Mouse (Mus musculus): ENCODE results near the gene Podn.

The Podn gene

DNA sequence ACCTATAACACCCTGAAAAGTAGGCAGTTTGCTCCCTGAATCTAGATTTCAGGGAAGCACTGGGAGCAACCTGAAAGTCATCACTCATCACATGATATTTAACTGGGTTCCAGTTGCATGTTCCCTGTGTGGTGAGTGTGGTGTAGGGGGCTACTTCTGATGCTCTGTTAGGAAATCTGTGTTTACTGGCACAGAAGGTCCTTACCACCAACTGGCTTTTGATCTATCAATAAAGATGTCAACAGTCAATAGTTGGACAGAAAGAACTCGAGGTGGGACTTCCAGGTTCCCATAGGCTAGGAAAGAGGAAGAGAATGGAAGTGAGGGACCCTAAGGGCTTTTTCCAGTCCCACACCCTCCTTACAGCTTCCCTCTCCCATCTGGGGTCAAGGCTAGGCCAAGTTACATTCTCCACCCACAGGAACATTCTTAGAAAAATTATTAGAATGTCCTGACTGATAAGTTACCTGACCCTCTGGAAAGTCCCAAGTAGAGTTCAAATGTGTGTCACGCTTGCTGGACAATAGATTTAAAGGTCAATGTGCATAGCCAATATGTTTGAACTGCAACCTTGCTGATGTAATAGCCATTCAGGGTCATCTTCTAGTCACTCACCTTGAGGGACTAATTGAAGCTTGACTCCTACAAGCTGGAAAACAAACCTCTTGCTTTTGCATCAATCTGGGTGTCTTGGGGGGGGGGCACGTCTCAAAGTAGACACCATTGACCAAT lies 18.9 kb downstream of the Podn start:
- no peak for DNase-seq (ENCODE audit: low read depth)

DNA sequence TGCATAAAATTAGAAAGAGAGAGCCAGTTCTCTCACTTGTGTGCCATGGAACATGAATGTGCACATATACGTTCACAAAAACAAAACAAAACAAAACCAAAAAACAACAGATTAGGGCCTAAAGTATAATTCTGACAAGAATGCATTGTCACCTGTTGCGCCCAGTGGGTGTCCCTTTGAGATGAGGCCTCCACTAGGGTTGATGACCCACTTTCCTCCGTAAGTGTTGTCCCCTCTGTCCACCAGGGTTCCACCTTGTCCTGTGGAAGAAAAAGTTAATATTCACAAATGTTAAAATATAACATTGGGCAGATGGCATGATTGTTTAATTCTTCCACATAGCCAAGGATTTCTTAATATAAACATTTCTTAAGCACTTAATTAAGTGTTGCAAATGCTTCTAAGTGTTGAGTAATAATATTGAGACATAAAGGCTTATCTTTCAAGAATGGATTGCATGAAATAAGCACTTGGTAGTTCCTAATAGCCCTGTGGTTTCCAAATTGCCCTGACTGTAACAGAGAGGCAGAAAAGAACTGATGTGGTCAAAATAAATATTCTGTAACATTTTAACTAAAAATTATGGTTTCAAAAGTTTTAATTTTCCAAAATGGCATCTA lies 21.9 kb downstream of the Podn start:
- no peak for DNase-seq (ENCODE audit: low read depth)

DNA sequence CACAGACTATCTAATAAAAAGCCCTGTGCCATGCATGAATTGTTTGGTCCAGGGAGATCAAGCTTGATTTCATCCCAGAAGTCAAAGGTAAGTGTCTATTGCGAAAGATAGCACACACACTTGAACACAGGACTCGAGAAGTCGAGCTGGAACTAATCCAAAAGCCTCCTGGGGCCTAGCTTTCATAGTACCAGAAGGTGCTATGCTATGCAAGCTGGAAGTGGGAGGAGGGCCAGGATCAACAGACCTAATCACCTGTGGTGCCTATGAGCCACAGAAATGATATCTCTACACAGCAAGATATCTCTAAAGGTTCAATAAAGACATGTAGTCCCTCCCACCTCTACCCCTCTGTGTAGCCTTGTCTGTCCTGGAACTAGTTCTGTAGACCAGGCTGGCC lies 24.2 kb downstream of the Podn start:
- no peak for DNase-seq (ENCODE audit: low read depth)

DNA sequence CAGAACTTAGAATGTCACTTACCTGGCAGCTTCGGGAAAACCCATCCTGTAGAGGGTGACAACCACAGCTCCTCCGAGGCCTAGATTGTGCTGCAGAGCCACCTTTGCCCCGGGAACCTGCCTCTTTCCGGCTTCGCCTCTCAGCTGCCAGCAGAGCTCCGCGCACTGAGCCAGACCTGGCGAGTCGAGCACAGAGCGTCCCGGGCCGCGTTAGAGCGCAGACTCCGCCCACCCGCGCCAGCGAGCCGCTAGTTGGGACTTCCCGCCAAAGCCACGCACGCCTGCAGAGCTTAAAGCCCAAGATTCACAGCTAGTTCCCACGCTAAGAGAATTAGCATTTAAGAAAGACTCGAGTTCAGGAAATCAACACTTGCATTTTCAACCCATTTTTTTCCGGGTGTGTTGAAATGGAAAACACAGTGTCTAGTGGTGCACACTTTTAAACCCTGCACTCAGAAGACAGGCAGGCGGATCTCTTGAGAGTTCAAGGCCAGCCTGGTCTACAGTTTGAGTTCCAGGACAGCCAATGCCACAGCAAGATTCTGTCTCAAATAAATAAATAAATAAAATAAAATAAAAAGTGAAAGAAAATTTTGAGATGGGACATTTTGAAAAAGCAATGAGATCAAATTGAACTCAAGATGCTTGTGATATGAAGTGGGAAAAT lies 24.9 kb downstream of the Podn start:
- peak; percentile 90 for DNase-seq (ENCODE audit: low read depth)

DNA sequence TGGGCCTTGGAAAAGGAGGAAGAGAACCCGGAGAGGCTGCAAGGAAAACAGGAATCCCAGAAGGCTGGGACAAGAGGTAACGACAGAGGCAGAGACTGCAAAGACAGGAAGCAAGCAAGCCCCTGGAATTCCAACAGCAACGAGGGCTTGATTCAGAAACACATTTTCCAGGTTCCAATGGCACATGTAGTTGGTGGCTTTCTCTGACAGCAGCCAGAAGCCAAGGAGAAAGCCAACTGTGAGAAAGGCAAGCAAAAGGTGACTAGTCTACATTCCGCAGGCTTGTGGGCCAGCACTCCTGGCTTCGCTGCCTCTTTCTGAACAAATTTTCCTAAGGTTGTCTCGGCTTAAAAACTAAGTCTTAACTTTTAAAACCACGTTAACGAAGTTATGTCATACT lies 25.5 kb downstream of the Podn start:
- peak; percentile 11 for DNase-seq (ENCODE audit: low read depth)

DNA sequence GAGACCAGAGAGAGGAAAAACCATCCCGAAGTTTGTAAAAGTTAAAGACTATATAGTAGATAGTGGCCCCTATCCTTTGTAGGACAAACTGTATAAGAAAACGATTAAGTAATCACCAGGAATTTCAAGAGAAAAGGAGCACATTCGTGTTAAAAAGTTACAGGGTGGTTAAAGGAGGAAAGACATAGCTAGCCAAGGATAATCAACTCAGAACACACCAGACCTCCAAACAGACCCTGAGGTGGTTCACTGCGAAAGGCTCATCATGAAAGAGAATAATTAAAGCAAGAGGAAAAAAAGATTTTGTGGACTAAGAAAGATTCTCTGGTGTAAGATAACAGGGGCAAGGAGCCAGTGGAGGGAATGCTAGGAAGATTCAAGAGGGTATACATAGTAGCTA lies 26.0 kb downstream of the Podn start:
- DNase-seq (ENCODE audit: low read depth): no peak

DNA sequence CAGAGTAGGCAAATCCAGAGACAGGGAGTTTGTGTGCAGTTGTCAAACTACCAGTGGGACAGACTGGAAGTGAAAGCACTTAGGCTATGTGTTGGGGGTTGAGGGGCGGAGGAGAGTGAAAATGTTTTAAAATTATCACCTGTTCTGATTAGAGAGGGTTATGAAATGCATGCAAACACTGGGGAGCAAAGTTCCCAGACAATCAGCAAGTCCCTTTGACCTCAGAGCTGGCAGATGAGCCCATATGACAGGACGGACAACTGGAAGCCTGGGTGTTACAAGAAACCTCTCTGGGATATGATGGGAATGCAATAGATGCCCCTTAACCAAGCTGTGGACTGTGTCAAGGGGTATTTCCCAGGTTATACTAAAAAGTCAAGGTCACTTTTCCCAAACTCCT lies 28.2 kb downstream of the Podn start:
- DNase-seq (ENCODE audit: low read depth): no peak

DNA sequence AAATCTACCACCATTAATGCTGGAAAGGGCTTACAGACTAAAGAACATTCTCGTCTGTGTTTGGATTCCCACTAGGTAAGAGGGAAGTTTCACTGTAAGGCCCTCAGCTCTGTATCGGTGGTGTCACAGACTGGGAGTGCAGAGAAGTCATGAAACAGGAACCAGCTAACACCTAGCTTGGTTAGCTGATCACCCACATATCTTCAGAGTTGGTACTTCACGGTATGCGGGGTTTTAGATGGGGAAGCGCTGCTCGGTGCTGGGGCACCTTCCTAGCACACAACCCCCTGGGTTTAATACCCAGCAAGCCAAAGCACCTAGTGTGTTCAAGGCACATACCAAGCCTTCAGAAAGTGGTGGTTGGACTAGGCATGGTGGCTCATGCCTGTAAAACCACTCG lies 29.0 kb downstream of the Podn start:
- no peak for DNase-seq (ENCODE audit: low read depth)

DNA sequence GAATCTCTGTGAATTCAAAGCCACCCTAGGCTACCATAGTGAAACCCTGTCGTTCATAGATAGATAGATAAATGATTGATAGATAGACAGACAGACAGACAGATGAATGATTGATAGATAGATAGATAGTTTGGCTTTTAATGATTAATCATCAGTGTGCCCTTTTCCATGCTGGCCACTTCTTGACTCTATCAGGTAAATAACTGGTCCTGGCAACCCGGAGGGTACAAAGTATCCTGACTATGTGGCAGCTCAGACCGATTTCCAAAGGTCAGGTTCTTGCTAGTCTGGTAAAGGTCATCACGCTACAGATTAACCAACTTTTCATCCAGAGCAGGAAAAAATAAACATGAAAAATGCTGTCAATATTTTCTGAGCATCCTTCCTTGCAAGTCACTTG lies 29.7 kb downstream of the Podn start:
- DNase-seq (ENCODE audit: low read depth): no peak

DNA sequence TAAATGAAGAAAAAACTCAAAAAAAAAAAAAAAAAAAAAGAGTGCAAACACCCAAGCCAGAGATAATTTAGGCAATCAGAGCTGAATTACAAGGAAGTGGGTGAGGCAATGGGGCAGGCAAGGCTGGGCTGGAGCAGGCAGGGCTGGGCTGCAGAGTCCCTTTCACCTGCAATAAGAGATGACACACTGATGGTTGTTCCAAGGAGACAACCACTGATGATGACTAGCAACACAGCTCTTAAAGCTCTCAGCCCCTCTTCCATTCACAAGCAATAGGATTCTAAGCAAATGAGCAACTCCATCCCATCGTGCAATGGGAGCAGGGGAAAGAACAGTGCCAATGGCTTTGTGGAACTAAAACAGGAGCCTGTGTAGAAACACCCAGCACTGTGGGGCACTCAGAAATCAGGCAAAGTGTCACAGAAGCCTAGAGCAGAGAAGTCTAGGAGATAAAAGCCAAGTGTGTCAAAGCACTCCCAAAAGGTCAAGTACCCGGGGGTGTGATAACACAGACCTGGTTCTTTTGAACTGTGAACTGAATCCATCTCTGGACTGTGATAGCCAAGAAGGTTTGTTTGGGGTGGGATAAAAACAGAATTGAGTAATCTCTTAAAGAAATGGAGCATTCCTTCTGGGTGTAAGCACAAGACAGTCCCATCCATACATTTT lies 30.9 kb downstream of the Podn start:
- DNase-seq (ENCODE audit: low read depth): no peak

DNA sequence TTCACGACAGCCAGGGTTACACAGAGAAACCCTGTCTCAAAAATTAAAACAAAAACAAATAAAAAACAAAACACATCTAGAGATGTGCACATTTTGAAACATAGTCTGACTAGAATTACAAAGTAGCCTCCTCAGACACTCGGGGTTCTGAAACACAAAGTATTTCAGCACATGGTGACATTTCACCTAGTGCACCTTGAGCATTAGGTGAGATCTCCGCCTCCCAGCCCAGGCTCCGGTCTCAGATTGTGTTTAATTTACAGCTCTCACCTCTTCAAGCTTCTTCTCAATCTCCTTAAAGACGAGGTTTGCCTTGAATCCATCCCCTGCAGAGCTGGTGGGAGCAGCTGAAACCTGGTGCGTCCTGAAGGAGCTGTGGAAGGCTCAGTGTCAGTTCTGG lies 32.6 kb downstream of the Podn start:
- DNase-seq (ENCODE audit: low read depth): no peak

DNA sequence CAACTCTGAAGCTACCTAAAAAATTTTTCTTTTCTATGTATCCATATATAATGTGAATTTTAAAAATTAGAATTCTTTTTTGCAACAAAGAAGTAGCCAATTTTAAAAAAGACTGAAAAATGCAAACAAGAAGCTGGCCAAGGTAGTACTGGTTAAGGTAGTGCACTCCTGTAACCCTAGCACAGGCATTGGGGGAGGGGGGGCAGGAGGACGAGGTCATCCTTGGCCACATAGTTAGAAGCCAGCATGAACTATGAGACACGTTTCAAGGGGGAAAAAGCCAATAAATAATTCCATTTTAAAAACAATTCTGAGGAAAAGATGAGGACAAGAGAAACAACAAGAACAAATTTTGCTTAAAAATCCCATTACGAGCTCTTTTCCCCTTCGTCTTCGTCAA lies 33.7 kb downstream of the Podn start:
- no peak for DNase-seq (ENCODE audit: low read depth)

DNA sequence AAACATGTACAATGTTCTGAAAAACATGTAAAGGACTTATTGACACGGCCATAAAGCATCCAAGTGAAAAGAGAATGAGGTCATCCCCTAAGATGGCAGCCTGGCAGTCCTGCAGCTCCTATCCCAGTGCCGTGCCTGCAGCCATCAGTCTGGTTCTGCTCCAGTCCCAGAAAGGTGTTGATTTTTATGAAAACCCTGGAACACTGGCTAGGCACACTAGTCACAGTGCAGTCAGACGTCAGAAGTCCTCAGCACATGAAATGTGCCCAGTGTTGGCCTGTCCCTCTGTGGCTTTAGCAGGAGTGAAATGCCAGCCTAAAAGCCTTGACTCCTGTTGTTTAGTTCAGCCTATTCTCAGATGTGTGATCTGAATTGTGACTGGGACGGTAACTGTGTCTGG lies 35.5 kb downstream of the Podn start:
- no peak for DNase-seq (ENCODE audit: low read depth)

DNA sequence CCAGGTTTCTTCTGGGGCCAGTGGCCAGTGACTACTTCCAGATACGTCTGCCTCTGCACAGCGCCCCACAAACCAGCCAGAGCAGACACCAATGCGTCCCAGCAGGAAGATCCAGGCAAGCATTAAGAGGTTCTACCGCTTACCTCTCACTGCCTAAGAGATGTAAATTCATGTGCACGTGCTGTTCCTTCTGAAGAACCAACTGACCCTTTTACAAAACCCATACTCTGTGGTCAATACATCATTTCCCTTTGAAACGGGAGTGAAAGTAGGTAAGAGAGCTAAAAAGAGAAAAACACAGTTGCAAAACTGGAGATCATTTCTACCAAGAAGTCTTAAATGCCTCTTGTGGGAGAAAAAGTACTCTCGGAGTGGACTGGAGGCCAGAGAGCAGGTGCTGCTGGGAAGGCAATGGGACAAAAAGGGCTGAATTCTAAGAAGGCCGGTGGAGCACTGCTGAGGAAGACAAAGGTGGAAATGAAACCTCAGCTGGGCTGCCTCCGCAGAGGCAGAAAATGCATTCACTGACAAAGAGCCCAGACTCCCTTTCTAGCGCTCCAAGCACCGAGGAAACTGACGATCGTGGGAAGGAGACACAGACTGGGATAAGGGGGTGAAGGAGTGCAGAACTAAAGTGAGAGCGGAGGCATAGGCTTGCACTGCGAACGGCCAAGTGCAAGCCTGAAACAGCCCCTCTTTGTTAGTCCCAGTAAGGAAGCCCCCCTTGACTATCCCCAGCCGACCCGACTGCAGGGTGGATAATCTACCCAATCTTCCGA lies 36.5 kb downstream of the Podn start:
- no peak for DNase-seq (ENCODE audit: low read depth)

DNA sequence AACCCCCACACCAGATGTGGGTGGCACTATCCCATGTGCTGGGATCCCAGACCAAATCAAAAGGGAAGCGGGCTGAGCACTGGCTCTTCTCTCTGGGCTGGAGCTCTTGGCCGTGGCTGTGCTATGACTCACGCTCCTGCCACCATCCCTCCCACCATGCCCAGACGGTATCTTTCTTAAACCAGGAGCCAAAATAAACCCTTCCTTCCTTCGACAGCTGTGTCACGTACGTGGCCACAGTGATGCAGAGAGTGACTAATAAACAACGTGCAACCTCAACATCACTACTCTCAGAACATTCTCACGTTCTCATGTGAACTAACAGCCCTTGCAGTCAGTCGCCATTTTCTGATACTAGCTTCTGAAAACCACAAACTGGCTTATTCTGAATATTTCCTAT lies 38.1 kb downstream of the Podn start:
- DNase-seq (ENCODE audit: low read depth): no peak

DNA sequence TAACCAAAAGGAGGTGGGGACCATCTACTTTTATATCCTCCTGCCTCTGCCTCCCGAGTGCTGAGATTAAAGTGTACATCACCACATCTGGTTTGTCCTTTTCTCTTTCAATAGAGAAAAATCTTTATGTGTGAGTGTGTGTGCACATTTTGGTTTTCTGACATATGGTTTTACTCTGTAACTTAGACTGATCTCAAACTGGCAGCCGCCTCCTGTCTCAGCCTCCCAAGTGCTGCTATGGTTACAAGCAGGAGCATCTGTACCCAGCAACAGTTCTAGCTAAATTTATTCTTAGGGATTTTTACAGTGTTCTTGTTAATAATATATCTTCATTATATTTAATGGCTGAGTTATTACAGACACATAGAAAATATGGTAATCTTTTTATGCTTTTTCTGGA lies 39.0 kb downstream of the Podn start:
- no peak for DNase-seq (ENCODE audit: low read depth)

DNA sequence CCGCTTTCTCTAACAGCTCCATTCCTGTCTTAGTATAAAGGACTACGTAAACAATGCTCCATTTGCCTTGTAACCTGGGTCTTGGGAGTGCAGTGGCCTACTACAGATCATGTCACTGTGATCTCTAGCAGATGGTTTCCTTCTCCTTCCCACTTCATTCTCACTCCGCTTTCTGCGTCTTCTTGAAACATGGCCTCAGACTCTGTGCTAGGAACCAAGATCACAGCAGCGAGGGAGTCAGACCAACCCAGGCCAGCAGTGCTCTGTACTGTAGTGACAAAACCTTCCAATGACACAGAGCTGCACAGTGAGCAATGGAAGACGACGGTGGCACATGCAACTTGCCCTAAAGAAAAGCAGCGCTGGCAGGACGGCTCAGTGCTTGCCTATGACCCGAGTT lies 40.4 kb downstream of the Podn start:
- no peak for DNase-seq (ENCODE audit: low read depth)

DNA sequence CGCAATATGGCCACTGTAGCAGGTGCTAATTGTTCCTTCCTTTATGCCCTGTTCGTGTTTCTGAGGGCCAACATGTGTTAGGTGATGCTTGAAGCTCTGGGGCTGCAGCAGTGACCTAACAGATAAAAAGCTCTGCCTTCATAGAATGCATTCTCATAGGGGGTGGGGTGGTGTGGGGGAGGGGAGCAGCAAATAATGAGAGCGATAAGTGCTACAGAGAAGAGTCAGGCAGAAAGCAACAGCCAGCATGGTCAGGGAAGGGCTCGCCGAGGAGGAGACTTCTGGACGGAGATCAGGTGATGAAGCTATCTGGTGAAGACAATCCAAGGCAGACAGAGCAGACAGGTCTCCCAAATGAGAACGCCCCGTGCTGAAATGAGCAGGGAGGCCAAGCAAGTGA lies 43.6 kb downstream of the Podn start:
- no peak for DNase-seq (ENCODE audit: low read depth)

DNA sequence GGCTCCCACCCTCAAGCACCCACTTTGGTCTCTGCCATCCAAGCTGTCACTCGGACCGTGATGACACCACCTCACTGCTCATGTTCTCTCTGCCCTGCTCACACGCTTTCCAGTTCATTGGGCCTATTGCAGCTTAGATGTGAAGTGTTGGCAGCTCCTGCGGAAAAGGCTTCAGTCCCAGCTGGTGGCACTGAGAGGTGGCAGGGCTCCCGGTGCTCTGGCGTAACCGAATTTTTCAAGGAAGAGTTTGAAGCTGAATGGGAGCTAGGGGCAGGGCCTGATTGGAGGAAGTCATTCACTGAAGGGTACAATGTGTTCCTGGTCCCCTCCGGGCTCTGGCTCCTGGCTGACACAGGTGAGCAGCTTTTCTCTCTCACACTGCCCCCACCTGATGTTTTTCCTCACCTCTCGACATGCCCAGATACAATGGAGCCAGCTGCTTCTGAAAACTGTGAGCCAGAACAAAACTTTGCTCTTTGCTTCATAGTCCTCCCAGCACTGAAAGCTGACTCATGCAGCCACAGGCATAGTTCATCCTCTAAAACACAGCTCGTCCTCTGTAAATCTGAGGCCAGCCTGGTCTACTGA lies 44.5 kb downstream of the Podn start:
- DNase-seq (ENCODE audit: low read depth): no peak

DNA sequence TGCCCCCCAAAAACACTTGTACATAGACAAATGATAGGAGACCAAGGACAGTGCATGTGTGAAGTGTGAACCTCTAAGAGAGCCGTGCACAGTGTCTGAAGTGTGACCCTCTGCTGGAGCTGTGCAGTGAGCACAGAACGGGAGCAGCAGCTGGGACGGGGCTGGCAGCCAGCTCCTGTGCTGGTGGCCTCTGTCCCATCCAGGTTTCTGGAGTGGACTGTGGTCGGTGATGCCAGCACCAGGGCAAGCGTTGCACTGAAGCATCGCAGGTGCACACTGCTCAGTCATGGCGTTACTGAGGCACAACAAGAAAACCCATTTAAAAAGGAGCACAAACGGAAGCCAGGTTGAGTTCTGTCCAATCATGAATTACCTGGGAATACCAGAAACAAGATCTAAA lies 50.1 kb downstream of the Podn start:
- DNase-seq (ENCODE audit: low read depth): no peak

DNA sequence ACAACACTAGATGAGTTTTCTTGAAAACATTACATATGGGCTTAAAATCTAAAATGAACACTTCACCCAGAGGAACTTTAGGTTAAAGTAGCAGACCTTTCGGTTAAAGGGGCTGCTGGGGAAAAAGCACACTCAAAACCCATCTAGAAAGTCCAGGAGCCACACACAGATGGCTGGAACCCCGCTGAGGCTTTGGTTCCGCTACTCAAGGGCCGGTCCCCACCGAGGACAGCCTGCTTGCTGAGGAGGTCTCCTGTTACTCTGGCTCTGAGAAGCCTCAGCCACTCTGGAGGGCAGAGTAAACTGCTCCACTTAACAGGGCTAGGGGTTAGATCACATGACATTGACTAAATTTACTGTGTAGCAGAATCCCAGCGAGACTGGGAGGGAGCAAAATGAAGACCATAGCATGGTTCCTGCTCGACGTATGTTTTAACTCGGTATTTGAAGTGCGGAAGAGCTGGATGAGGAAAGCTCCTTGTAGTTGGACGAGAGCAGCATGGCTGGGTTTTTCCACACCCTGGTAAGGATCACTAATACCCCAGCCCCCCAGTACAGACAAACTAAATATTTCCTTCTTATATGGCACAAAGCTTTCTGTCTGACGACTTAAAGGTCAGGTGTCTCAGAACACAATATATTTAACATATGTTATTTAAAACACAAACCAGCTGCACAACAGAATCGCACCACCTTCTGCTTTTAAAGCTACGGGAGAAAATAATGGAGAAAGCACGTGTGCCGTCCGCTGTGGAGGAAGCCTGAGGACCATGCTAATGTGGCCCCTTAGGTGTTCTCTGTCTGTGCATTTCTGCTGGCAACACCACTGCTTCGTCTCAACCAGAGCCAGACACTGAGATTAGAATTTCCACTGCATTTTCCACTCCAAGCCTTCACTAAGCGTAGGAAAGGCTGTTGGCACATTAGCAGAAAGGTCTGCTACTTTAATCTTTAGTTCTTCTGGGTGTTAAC lies 50.8 kb downstream of the Podn start:
- no peak for DNase-seq (ENCODE audit: low read depth)
